Mouse (Mus musculus) gastrocnemius, adult 18-20 months (tissue): ENCODE data around the gene Tubg1. TPM values are rescaled to one million over a fixed set of nuclear protein-coding genes. Genes with fewer than 3 reads are reported as not detected.

ENCODE experiments used
- DNase-seq: peaks from one replicate; pipeline ENCODE4 v3.0.0; 2021; ENCODE audit warnings: low spot score
- long read RNA-seq, 2 experiments: library from polyadenylated mRNA; stranded (forward); transcript quantifications; one replicate each; pipeline ENCODE4 v2.0.0; 2021
- total RNA-seq, 2 experiments: library from RNA; stranded (reverse); gene quantifications; 2 replicates each; pipeline ENCODE4 v1.2.3; 2021

The Tubg1 gene
- total RNA-seq = 10 to 100 TPM; 24.7 to 26.2 TPM
- long read RNA-seq, experiment 1, transcript Tubg1-201 (11 exons, 1,802 nt) = major isoform, 58 of 62 reads
- long read RNA-seq, experiment 1, partial matches to known transcripts = 2 of 62 reads
- long read RNA-seq, experiment 1, other reads (novel, unspliced or antisense) = 2 of 62 reads
- long read RNA-seq, experiment 2, transcript Tubg1-201 (11 exons, 1,802 nt) = major isoform, 46 of 50 reads
- long read RNA-seq, experiment 2, partial matches to known transcripts = 3 of 50 reads
- long read RNA-seq, experiment 2, other reads (novel, unspliced or antisense) = 1 of 50 reads

- peak; percentile 98 for DNase-seq
These were observed at the start of gene Tubg1, which contains the start of gene Retreg3 for GRCm38 (mm10) chr11:101119761-101120544. Tubg1 (plus strand) TSS chr11:101119938. Retreg3 (minus strand) TSS chr11:101119893.

- no peak for DNase-seq
These were observed 49.6 kb upstream of the Tubg1 start for GRCm38 (mm10) chr11:101070189-101070527.

- DNase-seq = no peak
These were observed 48.8 kb upstream of the Tubg1 start for GRCm38 (mm10) chr11:101070987-101071386.

DNA sequence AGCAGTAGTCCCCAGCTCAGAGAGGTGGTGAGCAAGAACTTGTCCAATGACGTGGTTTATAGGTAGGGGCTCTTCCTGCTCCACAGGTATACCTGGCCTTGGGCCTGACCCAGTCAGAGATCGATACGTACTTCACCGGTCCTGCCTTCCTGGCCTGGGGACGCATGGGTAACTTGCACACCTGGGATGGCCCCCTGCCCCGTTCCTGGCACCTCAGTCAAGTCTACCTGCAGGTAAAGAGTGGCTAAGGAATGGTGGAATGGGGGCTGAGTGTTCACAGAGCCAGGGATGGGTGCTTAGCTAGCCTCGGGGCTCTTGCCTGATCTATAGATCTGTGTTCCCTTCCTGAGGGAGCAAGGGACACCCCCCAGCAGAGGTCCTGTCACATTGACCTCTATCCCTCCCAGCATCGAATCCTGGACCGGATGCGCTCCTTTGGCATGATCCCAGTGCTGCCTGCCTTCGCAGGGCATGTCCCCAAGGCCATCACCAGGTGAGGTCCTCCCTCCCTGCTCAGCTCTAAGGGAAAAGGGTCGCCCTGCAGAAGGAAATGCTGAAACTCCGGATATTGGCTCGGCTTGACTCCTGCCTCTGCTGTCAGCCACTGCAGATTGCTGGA, 47.8 kb upstream of the Tubg1 start:
- DNase-seq = no peak

DNA sequence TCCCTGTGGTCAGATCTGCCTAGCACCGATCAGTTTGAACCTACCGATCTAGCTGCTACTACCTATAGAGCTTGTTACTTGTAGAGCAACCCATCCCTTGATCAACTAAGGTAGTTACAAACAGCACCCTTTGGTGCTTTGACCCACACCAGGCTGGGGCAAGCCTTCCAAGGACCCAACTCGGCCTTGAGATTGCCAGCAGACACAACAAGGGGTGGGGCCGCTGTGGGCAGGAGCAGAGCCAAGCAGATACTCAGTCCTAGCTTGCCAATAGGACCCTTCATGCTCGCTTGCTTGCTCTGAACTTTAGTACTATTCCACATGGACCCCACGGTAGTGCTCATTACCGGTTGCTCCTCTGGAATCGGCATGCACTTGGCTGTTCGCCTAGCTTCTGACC, 41.6 kb upstream of the Tubg1 start, which contains the start of gene Hsd17b1:
Gene Hsd17b1 (plus strand): TSS at position 291 of the 400 bp plus-strand sequence.
- no peak for DNase-seq

DNA sequence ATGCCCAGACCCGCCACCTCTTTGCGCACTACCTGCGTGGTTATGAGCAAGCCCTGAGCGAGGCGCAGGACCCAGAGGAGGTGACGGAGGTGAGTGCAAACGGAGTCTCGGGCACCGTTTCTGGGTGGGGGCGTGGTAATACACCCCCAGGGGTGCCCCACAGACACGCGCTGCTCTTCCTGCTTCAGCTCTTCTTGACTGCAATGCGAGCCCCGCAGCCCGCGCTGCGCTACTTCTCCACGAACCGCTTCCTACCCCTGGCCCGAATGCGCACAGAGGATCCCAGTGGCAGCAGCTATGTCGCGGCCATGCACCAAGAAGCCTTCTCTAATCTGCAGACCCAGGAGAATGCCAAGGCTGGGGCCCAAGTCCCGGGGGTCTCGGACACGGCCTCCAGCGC, 40.0 kb upstream of the Tubg1 start:
- DNase-seq = no peak

GRCm38 (mm10) chr11:101080421-101080820, 39.3 kb upstream of the Tubg1 start:
- no peak for DNase-seq

DNA sequence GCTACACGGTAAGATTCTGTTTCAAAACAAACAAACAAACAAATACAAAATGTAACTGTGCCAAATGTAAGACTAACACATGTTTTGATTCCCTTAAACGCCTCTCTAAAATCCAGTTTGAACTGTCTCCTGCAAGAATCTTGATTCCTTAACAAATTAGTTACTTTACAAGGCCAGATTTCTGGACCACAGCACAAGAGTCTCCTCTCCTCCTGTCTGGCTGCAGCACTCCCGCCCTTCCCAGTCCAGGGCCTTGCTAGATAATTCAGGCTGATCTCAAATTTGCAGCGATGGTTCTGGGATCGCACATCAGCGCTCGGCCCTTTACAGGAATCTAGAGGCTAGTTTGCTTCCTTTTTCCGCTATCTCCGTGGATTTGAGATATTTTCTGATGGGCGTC, 38.1 kb upstream of the Tubg1 start:
- DNase-seq = no peak

GRCm38 (mm10) chr11:101082208-101083082, 37.3 kb upstream of the Tubg1 start, which contains the start of gene Coasy:
Coasy (plus strand) TSS chr11:101082565.
- DNase-seq = peak; percentile 81

GRCm38 (mm10) chr11:101083083-101083697, 36.5 kb upstream of the Tubg1 start:
- DNase-seq = no peak

GRCm38 (mm10) chr11:101084246-101084645, 35.5 kb upstream of the Tubg1 start:
- DNase-seq = no peak

- DNase-seq = no peak
These were observed 34.9 kb upstream of the Tubg1 start for GRCm38 (mm10) chr11:101084811-101085210.

DNA sequence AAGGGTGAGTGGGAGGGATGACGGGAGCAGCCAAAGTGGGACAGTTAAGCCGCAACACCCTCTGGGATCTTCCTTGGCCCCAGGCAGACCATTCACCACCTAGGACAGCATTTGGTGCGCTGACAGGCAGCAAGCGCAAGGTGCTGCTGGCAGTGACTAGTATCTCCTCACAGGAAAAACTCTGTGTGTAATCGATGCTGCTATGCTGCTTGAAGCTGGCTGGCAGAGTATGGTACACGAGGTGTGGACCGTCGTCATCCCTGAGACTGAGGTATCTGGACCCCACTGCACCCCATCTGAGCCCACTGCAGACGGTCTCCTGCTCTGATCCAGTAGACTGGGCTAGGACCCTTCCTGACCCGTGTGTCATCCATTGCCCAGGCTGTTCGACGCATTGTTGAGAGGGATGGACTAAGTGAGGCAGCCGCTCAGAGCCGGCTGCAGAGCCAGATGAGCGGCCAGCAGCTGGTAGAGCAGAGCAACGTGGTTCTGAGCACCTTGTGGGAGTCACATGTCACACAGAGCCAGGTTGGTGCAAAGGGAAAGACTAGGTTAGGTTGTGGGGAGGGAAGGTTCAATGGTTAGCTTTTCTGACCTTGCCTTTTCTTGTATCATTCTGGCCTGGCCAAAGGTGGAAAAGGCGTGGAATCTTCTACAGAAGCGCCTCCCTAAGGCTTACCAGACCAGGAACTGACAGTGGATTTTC, 34.0 kb upstream of the Tubg1 start:
- no peak for DNase-seq

DNA sequence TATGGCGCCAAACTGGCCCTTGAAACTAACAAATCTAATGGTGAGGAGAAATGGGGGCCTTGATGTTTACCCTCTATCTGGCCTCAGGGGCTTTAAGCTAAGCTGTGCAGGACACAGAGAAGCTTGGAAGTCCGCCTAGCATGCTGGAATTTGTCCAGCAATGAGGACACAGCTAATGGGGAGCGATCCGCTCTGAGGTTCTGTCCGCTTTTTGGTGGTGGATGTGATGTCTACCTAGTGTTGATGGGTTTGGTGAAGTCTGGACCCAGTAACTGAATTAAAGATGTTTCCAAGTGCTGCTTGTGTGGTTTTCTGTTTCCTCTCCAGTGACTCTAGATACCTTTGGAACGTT, 33.4 kb upstream of the Tubg1 start:
- no peak for DNase-seq

DNA sequence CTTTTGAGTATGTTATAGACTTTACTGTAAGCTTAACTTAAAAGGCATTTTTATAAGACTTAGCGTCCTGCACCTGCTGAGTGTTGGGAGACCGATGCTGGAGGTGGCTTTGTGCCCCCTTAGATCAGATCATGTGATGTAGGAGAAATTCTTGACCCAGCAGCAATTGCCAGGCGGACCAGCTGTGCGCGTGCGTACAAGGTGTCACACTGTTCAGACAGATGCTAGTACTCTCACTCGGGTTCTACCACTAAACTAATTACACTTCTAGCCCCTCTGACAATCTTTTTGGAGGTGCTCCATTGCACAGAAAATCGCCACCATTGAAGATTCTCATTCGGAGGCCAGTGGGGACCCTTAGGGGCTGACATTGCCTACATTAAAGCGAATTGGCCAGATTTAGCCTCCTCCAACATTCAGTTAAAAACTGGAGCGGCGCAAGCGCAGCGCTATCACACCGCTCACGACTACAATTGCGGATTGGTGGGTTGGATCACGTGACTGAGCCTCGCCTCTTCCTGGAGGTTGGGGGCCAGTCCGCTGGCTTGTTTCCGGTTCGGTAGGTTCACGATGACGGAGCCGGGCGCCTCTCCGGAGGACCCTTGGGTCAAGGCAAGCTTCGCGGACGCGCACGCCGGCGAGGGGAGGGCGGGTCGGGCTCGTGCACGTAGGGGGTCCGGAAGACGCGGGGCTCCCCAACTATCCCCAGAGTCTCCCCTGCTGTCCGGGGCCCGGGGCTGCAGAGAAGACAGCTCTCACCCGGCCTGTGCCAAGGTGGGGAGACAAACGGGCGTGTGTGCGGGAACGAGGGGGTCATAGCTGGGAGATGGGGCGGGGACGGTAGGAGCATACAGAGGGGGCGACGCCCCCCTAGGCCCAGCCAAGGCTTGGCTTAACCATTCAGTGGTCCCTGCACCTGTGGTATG, 32.7 kb upstream of the Tubg1 start, which contains the start of gene Mlx:
Gene Mlx (plus strand): TSS at position 522 of the 926 bp plus-strand sequence.
- peak; percentile 90 for DNase-seq

DNA sequence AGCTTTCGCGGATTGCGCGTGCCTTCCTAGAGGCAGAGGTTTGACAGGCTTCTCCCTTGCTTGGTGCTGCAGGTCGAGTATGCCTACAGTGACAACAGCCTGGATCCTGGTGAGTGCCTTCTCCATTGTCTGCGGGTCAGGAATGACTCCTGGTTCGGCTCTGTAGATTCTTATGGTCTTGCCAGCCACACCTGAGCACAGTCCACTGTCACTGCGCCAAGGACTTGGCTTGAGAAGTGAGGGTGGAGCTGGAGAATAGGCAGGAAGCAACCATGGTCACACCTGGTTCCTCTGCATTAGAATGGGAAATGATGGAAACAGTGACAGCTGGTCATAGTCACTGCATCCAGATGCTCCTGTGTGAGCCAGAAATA, 32.1 kb upstream of the Tubg1 start:
- no peak for DNase-seq

- DNase-seq = no peak
These were observed 29.8 kb upstream of the Tubg1 start for GRCm38 (mm10) chr11:101089931-101090330.

- no peak for DNase-seq
These were observed 24.8 kb upstream of the Tubg1 start for GRCm38 (mm10) chr11:101094930-101095313.
